Mouse (Mus musculus) small intestine, adult 2 months (tissue): Measurements from ENCODE around the gene Rad51b.

ENCODE experiments used
- CTCF ChIP-seq: fragments of 200-500 bp; IDR thresholded peaks from 2 replicates; pipeline ENCODE4 v1.5.1; 2012; ENCODE audit warnings: low read depth, mild to moderate bottlenecking, control low read depth, inconsistent platforms, low read length, moderate library complexity, mixed read lengths; ENCODE audit not compliant: insufficient replicate concordance, insufficient read length; ENCODE audit errors: extremely low read depth
- POLR2A ChIP-seq: fragments of 200-500 bp; IDR thresholded peaks from 2 replicates; pipeline ENCODE4 v1.6.1; 2012; ENCODE audit warnings: low read depth, mild to moderate bottlenecking, control low read depth, inconsistent platforms, low read length, moderate library complexity

DNA sequence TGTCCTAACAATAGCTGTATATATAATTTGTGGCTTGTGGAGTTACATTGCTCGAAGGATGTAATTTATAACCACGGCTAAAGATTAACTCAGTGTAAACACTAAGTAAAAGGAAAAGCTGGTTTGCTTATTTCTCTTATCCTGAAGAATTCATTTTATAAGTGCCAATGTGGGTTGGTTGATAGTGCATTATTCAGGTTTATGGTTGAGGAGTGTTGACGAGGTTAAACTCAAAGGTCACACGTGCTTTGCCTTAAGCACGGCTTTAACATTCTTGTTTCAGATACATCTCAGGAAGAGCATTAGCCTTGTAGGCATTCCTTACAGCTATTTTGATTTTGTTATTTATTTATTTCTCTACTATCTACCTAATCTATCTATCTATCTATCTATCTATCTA is 20.3 kb downstream of the Rad51b start:
- no peak for TF ChIP-seq POLR2A
- no peak for TF ChIP-seq CTCF
